Mouse (Mus musculus) embryo, embryonic 11.5 days (tissue): ENCODE results near the gene Syt15.
"Not testable (repeated sequence)": the region's sequence is repeated elsewhere in the genome, so short reads cannot be mapped to it uniquely, and the experiment has no call there.

Source experiments
- DNase-seq: peaks from one replicate; pipeline ENCODE4 v3.0.0-alpha.2; 2012; ENCODE audit warnings: low read depth, low spot score

The Syt15 gene

DNA sequence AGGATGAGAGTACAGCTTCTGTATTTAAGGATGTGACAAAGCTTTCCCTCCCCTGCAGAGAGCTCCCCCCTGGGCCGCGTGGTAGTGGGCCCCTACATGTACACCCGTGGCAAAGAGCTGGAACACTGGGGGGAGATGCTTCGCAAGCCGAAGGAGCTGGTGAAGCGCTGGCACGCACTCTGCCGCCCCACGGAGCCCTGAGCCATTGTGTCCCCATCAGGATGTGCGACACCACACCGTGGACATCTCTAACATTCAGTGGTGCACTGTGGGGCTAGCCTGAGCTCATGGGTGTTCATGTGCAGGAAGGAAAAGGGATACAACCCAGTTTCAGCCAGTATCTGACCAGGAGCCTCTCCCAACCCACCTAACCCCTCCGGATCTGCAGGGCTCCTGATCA lies 8.6 kb downstream of the Syt15 start:
- no peak for DNase-seq

DNA sequence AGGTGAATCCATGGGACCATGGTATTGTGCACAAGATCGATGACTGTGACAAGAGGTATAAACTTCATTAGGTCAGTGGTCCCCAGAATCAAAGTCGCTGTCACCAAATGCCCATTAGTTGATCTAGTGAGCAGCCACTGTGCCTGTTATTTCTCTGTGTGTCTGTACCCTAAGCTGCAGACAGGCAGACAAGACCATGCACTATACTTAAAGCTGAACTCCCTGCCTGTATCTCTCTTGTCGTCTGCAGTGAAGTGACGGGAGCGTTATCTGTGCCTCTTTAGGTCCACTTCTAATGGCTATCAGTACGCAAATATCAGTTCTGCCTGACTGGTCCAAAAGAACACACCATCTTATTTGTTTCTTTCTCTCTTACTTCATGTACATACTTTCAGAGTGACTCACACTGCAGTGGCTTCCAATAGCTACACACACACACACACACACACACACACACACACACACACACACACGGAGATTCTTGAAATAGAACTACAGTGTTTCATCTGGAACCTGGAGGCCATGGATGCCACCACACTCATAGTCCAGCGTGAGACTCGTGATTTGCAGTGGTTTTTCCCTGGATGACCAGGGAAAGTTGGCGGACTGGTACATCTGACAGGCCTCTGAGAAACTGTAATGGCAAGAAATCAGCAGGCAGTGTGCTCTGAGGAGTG lies 9.6 kb downstream of the Syt15 start:
- no peak for DNase-seq

DNA sequence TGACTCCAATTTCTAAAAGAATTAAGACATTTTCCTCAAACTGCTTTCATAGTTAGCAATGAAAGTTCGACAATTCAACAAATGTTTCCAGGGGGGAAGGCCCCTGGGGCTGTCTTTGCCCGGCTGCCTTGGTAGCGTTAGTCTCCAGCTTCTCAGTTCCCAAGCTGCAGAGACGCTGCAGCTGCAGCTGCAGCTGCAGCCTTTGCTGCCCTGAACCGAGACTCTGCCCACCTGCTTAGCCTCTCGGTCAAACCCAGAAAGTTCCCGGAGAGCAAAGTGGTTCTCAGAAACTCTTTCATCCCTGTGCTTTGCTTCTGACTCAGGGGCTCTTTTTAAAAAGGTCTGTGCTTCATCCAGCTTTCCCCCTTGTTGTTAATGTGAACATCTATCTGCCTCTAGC lies 12.9 kb downstream of the Syt15 start:
- no peak for DNase-seq

DNA sequence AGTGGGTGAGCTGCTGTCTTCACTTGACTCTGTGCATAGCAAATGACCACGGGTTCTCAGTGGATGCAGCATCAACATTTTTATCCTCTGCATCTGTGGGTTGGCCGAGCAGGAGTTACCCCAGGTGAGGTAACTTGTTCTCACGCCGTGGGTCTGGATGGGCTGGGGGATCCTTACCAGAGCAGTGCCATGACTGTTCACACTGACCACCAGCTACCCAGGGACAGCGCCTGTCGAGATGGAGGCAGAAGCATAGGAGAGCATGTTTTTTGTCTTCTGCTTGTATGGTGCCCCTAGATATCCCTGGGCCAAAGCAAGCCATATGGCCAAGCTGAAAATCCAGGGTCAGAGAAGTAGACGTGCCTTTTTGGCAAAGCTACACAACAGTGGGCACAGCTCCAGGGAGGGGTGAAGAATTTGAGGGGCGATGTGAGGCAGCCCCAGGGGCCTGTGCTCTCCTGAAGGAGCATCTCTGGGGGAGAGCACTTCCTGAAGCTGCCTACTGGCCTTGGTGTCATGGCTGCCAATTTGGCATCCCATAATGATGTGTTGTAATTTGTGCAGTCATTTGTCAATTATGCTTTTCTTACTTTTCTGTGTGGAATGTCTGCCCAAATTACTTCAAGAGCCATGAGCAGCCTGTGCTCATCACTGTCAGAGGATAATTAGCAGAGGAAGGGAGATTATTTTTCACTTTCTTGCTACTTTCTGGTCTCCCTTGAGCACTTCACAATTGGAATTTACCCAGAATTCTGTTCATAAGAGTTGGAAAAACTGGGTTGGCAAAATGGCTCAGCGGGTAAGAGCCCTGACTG lies 13.7 kb downstream of the Syt15 start:
- DNase-seq = no peak

DNA sequence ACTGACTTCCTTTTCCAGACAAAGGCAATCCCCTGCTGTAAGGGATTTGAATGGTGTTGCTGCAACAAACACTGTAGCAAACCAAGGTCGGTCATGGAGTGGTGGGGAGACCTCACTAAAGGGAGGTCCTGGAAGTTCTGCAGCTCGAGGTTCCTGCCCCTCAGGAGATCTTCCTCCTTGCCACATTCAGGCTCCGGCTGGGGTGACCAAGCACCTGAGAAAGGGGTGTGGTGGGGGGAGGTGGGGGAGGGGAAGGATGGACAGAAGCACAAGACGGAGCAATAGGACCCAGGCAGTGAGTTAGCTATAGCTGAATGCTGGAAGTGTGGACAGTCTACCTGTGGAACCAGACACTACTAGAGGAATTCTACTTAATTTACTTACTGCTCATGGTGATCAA lies 14.5 kb downstream of the Syt15 start:
- no peak for DNase-seq

DNA sequence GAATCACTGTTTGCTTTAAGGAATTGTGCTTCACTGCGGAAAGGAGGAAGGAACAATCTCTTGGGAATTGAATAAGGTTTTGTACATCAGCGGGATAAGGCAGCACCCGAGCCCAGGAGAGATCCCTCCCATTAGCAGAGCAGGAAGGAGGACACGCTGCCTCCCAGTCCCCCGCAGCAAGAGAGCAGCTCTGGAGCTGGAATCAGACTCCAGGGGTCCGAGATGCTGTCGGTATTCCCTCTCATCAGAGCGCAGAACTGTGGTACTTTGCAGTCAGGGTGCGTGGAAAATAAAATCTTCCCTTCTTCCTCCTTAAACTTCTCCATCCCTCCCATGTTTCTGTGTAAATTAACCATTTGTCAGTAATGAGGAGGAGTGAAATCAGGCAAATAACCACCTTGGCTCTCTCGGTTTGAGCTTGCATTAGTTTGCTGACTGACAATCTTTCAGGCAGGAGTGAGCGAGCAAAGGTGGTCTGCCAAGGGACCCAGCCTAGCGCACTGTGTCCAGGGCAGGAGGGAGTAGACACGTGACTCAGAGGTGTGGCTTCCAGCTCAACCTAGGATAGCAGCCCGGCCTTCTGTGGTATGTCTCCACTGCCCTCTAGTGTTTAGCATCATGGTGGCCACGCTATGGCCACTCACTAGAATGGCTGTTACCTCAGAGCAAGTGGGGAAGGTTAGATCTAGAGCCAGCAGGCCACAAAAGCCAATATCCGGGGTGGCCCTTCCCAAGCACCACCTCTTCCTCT lies 15.4 kb downstream of the Syt15 start:
- DNase-seq = peak; percentile 68

DNA sequence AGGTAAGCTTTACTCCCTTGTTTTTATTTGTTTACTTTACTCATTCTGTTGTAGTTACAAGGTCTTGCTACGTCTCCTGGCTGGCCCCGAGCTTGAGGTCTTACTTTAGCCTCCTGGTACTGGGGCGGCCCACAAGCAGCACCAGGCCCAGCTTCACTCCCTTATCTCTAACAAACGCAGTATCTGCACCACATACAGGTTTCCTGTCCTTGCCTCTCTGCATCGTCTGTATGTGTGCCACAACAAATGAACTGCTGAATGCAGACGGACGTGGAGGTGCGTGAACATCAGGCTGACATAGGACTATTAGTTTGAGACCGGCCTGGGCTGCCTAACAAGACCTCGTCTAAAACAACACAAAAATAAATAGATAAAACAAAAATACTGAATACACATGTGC lies 20.9 kb downstream of the Syt15 start:
- no peak for DNase-seq

DNA sequence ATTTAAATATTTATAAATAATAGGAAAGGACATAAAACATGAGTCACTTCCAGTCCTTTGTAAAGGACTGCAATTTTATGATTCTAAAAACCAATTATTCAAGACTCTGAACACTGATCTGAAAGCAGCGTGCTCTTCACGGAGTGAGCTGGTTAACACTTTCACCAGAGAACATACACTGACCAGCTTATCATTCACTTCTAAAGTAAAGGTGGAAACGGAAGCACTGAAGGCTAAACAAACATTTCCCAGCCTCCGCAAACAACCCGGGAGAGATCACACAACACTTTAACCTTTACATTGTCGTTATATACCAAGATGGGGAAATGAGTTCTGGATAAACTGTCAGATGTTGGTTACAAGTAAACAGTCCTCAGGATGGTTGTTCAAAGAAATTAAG lies 21.3 kb downstream of the Syt15 start:
- DNase-seq = no peak

DNA sequence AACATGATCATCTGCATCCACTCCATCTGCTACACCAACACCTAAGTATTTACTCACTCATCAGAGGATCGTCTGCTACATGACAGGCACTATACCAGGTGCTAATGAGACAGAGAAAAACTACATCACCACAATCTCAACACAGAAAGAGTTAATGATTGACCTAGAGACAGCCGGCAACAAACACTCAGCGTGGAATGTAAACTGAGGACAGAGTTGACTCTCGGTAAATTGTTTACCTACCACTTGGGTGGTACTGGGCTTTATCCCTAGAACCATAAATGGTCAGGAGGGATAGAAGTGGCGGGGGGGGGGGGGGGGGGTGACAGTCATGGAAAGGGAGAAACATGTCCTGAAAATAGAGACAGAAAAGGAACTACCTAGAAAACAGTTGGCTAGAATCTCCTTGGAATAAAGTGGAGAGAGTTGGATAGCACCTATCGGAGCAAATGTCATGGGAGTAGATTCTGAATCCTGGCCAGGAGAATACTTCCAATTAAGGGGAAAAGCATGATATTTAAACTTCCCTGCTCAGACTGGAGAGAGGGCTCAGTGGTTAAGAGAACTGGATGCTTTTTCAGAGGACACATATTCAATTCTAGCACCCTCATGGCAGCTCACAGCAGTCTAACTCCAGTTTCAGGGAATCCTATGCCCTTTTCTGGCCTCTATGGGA lies 33.2 kb downstream of the Syt15 start:
- no peak for DNase-seq

DNA sequence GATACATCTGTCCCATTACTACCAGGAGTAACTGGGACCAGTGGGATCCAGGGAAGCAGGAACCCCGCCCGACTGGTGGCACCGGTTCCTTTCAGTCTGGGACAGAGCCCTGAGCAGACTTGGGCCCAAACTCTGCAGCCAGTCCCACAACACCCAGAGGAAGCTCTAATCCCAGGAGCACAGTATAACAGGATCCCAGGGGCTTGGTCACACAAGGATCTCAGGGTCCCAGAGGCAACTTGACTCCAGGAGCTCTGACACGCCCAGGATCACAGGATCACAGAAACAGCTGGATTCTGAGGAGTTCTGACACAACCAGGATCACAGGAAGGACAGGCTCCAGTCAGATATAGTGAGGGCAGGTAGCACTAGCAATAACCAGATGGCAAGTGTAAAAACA lies 33.9 kb downstream of the Syt15 start:
- no peak for DNase-seq

DNA sequence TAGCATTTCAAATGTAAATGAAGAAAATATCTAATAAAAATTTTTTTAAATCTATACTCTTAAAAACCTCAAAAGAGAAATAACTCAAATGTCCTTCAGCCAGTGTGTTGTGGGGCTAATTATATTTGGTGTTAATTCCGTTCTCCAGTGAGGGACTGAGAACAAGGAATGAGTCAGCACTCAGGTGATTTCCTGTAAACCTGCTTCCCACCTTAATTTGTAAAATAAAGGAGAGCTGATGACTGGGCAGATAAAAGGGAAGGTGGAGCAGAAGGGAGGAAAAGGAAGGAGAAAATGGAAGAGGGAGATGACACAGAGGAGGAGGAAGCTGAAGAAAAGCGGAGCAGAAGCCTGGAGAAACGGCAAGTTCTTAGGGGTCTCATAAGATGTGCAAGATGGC lies 39.1 kb downstream of the Syt15 start:
- DNase-seq = not testable (repeated sequence)

DNA sequence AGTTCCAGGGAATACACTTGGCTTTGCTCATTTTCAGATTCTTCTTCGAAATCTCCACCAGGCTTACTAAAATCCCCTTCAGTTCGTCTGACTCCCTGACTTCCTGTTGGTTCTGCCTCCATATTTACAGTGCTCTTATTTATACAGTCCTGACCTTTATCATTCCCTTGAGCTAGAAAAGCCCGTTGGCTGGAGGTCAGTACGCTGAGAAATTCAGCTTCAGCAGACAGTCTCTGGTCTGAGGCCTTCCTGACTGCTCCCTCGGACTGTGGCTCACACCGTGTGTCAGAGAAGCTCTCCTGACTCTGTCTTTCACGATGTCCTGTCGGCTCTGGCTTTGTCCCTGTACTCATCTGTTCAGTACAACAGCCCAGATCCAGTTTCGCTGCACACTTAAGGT lies 48.7 kb downstream of the Syt15 start:
- no peak for DNase-seq

DNA sequence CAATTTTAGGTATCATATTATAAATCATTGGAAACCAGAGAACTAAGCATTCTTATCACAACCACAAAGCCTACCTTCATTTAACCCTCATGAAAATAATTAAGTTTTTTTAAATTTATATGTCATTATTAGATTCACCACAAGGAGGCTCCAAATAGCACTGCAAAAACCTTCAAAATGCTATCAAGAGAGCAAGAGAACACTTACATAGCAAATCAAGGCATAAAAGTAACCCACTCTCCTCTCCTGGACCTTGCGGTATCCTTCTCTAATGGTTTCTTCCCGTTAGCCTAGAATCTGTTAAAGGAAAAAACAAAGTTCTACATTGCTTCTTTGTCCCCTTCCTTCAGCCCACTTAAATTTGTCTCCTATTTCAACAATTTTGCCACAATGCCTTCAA lies 53.9 kb downstream of the Syt15 start:
- no peak for DNase-seq

DNA sequence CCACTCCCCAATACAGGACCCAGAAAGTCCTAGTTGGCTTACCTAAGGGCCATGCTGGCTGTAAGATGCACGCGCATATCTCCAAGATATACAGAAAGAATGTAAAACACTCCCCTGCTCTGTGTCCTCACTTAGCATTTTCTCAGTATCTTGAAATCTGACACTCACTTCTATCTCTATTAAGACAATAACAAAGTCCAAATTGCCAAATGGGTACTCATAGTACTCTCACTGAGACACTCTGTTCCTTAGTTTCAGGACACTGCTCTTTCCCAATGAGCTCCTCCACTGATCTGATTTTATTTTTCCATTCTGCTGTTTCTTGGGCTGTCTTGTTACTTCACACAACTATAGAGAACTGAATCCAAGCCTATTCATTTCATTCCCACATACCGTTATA lies 54.7 kb downstream of the Syt15 start:
- no peak for DNase-seq

DNA sequence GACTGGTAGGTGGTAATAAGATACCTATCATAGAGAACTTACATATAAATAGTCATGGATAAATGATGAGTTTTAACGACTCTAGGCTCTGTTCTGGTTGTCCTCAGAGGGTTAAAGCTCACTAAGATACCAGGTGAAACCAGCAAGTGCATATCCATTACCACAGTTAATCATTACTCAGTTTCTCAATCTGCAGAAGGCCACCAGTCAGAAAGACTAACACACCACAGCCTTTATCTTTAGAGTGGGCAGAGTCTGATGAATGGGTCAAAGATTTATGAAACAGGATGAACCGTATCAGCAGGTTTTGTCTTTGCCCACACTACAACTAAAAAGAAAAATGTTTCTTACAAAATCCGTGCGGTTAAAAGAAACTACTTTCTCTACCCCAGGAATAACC lies 55.8 kb downstream of the Syt15 start:
- no peak for DNase-seq

DNA sequence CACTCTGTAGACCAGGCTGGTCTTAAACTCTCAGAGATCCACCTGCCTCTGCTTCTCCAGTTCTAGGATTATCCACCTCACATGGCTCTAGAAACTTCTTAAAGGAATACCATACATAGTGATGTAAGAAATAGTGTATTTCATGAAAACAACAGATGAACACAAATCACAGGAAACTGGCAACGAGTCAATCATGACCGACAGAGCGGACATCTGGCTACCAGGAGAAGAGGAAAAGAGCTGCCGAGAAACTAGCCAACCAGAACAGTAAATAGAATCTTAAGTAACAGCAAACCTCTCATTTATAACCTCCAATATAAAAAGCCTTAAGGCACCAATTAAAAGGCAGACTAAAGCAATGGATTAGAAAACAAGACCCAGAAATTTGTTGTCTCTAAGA lies 60.3 kb downstream of the Syt15 start:
- DNase-seq = no peak
